Mouse (Mus musculus): ENCODE data around the gene Anks6.

GRCm38 (mm10) chr4:46977161-46977560, 80.1 kb downstream of the Anks6 start:
- TF ChIP-seq POLR2A (IDR thresholded peaks at IDR 0.05; ENCODE audit: insufficient read length, low read depth): no peak
- no peak for TF ChIP-seq POLR2AphosphoS2 (IDR thresholded peaks at IDR 0.05; ENCODE audit: insufficient read length, low read depth)
- no peak for TF ChIP-seq E2F4 (IDR thresholded peaks at IDR 0.05; ENCODE audit: insufficient read depth)
- TF ChIP-seq CEBPB (IDR thresholded peaks at IDR 0.05; ENCODE audit: insufficient read depth, poor library complexity, severe bottlenecking): no peak
- TF ChIP-seq MAX (IDR thresholded peaks at IDR 0.05; ENCODE audit: low read depth): no peak

Measured in myocyte (in vitro differentiated cells).